Mouse (Mus musculus) T-helper 1 cell (primary cell): ENCODE results near the gene Bclaf3.
"Not testable (repeated sequence)": the region's sequence is repeated elsewhere in the genome, so short reads cannot be mapped to it uniquely, and the experiment has no call there.

Experiments
- in situ Hi-C: fragments of 300-600 bp; cut with MboI, MseI; formaldehyde crosslinking; loops from one replicate; pipeline ENCODE4 v1.15.1; 2025; ENCODE audit warnings: high pct_unique_total_duplicates

The Bclaf3 gene

DNA sequence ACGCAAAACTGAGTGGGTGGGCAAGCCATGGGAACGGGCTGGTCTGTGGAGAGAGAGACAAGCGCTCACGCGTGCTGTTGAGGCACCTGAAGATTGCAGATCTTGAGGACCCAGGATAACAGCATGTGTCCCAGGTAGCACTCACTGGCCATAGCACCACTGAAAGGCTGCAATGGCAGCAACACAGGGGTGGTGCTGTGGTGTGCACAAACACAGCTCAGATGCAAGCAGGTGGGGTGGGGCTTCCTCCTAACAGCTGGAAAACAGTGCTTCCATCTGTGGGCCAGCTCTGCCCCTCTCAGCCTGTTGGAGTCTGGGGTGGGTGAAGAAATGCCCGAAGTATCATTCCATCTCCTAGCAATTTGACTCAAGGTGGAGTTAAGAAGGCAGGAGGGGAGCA is at the start of gene Bclaf3:
Gene Bclaf3, plus strand, starts transcription at position 301 of the 400 bp plus-strand sequence.
- in situ Hi-C loops: no loop called here

DNA sequence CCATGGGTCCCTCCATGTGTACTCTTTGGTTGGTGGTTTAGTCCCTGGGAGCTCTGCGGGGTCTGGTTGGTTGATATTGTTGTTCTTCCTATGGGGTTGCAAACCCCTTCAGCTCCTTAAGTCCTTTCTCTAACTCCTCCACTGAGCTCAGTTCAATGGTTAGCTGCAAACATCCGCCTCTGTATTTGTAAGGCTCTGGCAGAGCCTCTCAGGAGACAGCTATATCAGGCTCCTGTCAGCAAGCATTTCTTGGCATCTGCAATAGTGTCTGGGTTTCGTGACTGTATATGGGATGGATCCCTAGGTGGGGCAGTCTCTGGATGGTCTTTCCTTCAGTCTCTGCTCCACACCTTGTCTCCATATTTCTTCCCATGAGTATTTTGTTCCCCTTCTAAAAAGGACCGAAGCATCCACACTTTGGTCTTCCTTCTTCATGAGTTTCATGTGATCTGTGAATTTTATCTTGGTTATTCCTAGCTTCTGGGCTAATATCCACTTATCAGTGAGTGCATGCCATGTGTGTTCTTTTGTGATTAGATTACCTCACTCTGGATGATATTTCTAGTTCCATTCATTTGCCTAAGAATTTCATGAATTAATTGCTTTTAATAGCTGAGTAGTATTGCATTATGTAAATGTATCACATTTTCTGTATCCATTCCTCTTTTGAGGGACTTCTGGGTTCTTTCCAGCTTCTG is 48.1 kb upstream of the Bclaf3 start:
- in situ Hi-C loops: not testable (repeated sequence)

DNA sequence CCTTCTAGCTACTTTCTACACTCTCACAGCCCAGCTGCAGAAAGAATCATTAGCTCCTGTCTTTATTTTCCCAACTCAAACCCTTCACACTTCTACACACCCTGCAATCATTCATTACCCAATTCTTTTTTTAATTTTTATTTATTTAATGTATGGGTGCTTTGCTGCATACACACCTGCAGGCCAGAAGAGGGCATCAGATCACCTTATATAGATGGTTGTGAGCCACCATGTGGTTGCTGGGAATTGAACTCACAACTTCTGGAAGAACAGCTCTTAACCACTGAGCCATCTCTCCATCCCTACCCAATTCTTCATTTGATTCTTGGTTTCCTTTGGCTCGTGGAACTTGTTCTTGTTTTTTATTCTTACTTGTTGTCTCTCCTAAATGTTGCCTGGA is 42.2 kb upstream of the Bclaf3 start:
- in situ Hi-C loops: loop anchor here (5.0 kb wide), 1 partner anchor 123 kb away; no protein-coding TSS in a partner anchor

DNA sequence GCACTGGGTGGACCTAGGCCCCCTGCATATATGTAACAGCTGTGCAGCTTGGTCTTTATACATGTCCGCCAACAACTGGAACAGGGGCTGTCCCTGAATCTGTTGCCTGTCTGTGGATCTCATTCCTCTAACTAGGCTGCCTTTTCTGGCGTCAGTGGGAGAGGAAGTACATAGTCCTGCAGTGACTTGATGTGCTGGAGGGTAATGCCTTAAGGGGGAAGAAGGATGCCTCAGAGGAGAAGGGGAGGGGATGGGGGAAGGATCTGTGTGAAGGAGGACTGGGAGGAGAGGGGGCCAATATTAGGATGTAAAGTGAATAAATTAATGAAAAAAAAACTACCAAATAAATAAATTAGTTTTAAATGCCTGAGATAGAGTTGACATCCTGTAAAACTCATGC is 23.3 kb upstream of the Bclaf3 start:
- in situ Hi-C loops: no loop called here

DNA sequence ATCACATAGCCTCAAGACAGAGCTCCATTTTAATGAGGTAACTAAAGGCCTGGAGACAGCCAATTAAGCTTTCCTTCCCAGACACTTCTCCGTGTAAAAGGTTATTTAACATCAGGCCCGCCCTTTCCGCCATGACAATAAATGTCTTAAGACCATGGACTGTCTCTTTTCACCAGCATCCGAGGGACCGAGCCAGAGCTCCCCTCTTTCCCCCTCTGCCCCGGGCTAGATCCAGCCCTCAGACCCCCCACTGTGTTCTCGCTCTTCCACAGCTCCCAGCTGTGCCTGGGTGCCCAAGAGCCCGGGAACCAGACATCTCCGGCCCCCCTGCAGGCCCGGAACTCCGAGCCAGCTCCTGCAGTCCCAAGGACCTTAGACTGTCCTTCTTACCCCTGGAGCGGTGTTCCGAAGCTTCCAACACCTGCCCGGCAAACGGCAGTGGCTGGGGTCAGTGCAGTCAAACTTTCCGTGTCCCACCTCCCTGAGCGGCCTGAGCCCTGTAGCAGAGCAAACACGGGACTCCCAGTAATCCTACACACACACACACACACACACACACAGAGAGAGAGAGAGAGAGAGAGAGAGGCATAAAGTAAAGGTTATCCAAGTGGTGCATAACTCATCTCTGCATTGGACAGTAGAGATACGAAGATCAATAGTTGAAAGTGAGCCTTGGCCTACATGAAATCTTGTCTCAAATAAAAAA is 18.0 kb upstream of the Bclaf3 start:
- in situ Hi-C loops: no loop called here

DNA sequence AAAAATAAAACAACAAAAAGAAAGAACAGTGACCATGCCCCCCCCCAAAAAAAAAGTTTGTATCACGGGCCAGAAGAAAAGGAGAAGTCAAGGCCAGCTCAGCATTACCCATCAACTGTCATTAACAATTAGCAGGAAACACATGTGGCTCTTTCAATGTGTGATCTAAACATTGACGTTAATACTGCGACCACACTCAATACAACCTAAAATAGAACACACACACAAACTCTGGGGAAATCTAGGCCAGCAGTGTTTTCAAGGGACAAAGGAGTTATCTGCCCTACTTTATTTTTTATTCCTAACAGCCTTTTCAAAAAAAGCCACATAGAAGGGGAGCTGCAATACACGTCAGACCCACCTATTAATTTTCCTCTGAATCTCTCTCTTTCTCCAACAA is 17.4 kb upstream of the Bclaf3 start:
- in situ Hi-C loops: no loop called here

DNA sequence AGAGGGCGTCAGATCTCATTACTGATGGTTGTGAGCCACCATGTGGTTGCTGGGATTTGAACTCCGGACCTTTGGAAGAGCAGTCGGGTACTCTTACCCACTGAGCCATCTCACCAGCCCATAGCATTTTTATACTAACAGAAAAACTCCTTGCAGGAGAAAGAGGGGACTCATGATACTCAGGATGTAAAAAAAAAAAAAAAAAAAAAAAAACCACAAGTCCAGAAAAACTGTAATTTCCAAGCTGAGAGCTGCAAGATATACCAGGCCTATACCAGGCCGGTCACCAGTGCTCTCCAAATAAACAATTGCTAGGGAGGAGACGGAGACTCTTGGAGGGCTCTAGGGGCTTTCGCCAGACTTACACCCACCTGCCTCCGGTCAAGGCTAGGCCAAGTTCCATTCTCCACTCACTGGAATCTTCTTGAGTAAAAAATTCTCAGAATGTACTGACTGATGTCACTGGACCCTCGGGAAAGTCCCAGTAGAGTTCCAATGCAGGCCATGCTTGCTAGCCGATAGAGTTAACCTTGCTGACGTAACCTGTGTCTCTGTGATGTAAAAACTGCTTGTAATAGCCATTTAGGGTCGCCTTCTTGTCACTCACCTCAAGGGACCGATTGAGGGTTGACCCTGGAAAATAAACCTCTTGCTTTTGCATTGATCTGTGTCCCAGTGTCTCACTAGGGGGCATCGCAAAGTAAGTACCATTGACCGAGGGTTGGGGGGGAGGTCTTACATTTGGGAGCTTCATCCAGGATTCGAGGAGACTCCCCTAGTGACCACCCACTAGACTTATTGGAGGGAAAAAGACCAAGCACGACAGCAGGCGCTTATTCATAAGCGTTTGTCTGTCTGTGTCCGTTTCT is 16.4 kb upstream of the Bclaf3 start:
- in situ Hi-C loops: loop anchor here (5.0 kb wide), 1 partner anchor 883 kb away; no protein-coding TSS in a partner anchor

DNA sequence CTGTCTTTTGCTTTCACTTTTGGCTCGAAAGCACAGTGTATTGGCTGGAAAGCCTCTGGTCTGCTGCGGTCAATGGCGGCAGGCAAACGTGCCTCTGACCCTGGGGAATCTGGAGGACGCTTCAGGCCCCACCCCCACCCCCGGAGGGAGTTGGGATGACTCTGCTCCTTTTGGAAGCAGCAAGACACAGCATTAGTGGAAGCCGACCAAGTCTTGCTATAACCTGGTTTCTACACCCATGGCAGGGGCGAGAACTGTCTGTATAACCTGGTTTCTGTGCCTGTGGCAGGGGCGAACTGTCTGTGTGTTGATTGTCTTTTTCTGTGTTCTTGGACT is 15.8 kb upstream of the Bclaf3 start:
- in situ Hi-C loops: loop anchor here (5.0 kb wide), 1 partner anchor 883 kb away; no protein-coding TSS in a partner anchor

DNA sequence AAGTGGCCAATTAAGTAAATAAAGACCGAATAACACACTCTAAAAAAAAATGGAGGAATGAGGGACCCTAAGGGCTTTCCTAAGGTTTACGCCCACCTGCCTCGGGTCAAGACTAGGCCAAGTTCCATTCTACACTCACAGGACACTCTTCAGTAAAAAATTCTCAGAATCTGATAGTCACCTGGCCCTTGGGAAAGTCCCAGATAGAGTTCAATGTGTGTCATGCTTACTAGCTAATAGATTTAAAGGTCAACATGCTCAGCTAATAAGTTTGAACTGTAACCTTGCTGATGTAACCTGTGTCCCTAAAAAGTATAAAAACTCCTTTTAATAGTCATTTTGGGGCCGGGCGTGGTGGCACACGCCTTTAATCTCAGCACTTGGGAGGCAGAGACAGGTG is 10.9 kb upstream of the Bclaf3 start:
- in situ Hi-C loops: loop anchor here (5.0 kb wide), 1 partner anchor 1457 kb away; no protein-coding TSS in a partner anchor

DNA sequence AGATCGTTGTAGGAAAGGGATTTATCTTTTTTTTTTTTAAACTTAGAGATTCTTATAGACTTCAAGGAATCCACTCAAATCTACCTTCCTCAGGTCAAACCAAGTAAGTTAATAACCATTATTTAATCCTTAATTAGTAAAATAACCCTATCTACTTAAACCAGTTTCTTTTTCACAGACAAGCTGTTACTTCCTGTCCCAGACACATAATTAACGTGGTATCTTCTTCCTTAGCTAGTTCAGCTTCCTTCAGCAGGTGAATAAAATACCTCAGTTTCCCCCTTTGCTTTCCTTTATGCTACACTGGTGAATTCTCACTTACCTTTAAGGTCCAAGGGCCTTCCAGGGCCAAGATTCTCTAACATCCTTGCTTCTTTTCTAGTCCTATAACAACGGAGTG is 4.7 kb upstream of the Bclaf3 start:
- in situ Hi-C loops: no loop called here

DNA sequence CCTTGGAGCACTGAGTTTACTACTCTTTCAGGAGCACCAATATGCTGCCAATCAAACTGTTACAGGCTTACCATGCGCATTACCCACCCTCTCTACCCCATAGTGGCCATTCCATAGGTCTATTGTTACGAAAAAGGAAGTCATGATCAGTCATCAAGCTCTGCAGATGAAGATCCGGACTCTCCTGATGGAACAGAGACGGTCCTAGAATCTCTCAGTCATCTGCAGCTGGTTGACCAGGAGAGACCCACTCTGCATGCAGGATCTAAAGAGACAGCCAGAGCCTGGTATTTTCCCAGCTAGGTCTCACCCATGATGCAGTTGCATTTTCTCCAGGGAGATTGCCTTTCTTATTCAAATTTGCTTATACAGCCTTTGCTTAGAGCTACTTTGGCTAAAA is 3.8 kb upstream of the Bclaf3 start:
- in situ Hi-C loops: no loop called here

DNA sequence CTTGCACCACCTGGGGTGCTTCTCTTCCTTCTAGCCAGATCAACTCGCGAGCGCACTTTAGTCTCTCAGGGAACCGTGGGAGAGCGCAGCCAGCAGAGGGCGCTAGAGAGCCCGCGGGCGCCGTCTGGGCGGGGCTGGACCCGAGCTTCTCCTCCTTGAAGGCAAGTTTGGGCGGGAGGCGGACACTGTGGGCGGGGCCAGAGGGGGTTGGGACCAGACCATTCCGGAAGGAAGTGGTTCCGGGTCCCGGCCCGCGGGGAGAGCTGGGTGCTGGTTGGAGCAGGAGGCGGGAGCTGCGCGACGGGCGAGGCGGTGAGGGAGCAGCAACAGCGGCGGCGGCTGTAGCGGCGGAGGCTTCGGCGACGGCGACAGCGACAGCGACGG is 5.9 kb downstream of the Bclaf3 start:
- in situ Hi-C loops: no loop called here

DNA sequence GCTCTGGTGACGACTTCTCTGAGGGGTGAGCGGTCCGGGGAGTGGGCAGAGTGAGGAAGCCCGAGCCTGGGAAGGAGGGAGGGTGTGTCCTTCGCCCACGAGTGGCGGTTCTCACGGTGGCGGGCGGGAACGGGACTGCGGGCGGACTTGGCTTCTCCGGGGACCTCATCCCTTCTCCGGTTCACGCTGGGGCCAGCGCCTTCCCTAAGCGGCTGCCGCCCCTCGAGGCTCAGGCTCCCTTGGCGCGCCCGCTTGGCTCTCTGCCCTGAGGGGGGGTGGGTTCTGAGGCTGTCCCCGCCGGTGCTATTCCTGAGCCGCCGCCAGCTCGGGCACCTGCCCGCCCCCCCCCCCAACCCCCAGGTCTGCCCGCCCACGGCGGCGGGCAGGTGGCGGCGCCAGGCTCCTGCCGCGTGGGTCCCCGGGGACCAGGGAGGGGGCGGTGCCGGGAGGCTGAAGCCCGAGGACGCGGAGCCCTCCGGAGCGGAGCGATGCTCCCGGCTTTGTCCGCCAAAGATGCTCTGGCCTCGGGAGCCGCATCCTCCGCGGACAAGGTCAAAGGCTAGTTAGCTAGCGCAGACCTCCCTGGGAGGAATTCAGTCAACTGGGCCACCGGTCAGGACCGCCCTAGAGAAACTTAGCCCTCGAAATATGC is 6.4 kb downstream of the Bclaf3 start:
- in situ Hi-C loops: no loop called here

DNA sequence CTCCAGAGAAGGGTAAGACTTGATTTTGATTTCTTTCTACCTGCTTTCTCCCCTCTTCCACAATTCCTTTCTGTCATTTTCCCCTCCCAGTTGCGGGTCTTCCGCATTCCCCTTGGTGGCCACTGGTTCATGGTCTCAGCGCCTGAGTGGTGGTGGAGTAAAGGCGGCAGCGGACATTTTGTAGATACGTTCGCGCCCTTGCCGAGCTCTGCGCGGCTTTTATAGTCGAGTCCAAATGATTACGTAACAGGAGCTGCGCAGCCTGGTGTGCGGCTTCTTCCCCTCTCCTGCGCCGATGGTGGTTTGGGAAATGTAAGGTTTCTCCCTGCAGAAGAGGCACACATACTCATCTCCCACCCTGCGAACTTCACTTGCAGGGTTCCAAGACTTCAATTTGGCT is 15.4 kb downstream of the Bclaf3 start:
- in situ Hi-C loops: no loop called here

DNA sequence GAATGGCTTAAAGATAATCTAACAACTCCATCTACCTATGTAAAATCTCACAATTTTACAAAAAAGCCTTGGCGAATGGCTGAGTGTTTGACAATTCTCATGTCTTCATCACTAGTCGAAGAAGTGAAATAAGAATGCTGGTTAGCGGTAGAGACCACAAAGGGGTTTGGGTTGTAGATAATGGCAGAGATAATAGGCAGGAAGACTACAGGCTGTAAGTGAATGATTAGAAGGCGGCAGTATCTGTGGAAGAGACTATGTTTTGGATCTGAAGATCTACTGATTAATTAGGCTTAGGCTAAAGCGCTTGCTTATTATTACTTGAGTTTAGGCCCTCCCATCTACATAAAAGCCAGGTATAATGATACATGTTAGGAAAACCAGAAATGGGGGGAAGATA is 20.6 kb downstream of the Bclaf3 start:
- in situ Hi-C loops: no loop called here

DNA sequence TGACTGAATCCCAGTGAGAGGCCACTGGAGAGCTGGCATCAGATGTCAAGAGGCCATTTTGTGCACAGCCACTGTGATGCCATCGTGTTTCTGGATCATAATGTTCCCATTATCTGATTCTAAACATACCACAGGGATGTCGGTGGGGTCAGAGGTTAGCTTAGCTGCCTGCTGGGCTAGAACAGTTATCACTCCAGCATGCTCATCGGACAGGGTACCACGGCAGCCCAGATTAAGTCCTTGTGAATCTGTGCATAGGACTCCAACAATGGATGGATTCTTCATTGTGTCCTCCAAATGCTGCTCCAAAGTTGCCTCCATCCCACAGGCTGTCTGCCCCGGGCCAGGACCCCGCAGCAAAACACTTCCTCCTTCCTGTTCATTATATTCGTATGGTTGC is 58.2 kb downstream of the Bclaf3 start:
- in situ Hi-C loops: not testable (repeated sequence)

DNA sequence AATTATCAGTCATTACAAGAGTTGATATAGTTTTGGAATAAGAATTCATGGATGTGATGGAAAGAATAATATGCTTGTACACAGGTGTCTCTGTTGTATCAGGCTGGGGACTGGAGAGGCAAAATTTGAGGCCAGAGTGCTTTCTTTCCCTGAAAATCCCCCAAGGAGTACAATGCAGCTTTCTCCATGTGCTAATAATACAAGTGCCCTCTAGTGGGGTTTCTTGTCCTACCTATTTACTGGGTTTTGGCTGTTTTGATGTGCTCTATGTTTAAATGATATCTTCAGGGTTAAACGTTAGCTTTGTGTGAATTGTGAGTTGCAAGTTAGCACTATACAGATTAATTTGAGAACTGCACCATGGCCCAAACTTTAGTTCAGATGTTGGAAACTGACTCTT is 65.1 kb downstream of the Bclaf3 start:
- in situ Hi-C loops: no loop called here

DNA sequence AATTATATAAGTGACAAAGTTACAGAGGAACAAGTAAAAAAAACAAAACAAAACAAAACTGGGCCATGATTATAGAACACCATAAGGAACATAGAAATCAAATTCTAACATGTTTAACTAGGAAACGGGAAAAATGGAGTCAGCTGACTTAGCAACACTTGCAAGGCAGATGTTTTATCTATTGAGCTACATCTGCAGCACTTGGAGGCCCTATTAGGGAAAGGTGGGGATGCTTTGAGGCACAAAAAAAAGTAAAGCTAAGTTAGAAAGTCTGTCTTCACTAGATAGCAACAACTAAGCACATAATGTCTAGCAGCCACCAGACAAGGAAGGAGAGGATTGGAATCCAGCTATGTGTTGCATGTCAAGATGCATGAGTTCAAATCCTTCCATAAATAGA is 71.0 kb downstream of the Bclaf3 start:
- in situ Hi-C loops: no loop called here

DNA sequence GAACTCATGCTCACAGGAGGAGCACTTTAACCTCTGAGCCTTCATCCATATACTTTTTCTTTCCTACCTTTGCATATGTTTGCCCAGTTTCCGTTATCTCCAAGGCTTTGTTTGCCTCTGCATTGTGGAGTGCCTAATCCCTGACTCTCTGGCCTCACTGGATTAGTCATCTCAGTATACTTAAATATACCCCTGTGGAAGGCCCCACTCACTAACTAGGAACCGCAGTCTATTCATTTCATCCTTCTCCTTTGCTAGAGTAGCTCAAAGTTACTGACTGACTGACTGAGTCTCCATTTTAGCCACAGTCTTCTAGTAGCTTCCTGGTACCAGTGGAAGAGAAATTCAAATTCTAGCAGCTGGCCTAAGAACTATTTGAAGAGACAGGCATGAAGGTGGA is 78.3 kb downstream of the Bclaf3 start:
- in situ Hi-C loops: loop anchor here (5.0 to 10.0 kb wide), 2 partner anchors 123 to 1150 kb away; no protein-coding TSS in a partner anchor

DNA sequence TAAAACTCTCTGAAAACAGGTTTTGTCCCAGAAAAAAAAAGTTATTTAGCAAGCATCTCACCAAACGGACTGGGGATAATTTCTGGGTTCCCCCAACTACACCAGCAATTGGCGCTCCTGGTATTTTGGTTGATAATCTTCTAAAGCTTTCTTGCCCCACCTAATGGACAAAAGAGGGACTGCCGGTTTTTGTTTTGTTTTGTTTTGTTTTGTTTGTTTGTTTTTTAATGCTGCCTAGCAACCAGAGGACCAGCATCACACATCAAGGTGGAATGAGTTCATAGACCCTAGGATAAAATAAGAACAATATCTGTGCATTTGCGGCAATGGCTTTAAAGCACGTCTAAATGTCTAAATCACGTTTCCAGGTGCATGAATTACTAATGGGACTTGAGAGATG is 80.4 kb downstream of the Bclaf3 start:
- in situ Hi-C loops: loop anchor here (5.0 to 10.0 kb wide), 2 partner anchors 125 to 1148 kb away; no protein-coding TSS in a partner anchor

DNA sequence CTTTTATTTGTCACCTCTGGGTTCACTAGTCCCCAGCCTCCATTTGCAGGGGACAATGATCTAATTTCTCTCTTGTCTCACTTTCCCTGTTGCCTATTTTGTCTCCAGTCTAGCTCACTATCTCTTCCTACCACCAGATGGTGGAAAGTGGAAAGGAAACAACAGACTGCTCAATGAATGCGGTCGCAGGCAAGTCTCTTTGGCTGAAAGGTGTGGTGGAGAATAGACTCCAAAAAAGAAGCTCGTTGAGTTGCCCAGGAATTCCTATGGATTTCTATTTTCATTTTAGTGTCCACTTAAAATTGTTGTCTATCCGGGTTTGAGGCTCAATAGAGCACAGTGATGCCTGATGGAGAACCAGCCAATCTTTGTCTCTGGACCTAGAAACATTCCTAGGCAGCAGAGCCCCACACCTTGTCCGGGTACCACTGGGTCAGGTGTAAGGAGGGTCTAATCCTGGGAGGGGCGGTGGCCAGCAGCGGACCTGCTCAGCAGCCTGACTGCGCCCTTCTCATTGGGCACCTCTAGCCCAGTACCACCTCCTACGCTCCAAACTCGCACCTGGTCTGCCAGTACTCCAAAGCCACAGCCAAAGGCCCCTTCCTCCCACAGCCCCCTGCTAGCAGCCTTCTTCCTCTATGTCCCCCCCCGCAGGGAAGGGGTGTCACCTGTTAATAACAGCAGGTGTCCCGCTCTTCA is 99.9 kb downstream of the Bclaf3 start:
- in situ Hi-C loops: loop anchor here (5.0 to 10.0 kb wide), 3 partner anchors 36 to 488 kb away; no protein-coding TSS in a partner anchor
